Mouse (Mus musculus): ENCODE results near the gene Atxn1. TPM values are rescaled to one million over a fixed set of nuclear protein-coding genes. Genes with fewer than 3 reads are reported as not detected.

The Atxn1 gene
- polyA plus RNA-seq, 1 experiment from 2014 or later = 6.8 TPM

DNA sequence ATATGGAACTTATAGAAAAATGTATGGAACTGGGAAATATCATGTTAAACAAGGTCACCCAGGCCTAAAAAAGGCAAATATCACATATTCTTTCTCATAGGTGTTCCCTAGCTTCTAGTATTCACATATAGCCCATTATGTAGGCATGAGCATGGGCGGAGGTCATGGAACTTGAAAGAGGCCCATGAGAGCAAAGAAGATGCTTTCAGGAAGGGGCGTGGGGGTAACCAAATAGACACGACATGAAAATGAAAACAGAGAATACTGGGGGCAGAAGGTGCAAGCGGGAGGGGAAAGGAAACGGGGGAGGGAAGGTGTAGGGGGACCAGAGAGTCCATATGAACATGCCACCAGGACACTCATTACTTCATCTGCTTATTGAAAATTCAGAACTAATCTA lies 87.9 kb downstream of the Atxn1 start:
- 70% methylated on average over 5 of the region's 5 CpGs for WGBS
- ATAC-seq (replicated peaks; ENCODE audit: low FRiP score, low read depth) = no peak

DNA sequence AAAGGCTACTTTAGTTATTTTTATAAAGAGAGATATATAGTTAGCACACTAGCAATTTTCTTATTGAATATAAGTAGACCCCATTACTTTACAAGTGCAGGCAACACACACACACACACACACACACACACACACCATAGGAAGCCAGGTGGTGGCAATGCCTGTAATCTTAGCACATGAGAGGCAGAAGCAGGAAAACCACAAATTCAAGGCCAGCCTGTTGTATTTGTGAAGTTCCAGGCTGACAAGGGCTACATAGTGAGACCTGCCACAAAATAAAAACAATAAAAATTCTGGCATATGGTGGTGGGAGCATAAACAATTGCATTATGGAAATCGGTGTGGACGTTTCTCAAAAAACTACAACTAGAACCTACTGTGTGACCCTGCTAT lies 88.4 kb downstream of the Atxn1 start:
- Histone ChIP-seq H3K9ac (ENCODE audit: low read depth, low read length) (no peak overlapping the region), H3K27ac (no peak overlapping the region), H3K4me3 (replicated peaks; ENCODE audit: low read depth, low read length) (no peak overlapping the region), H3K36me3 (ENCODE audit: insufficient read depth, low read length) (no peaks in the 10 kb centered on the region), H3K27me3 (ENCODE audit: insufficient read depth, low read length) (no peaks in the 10 kb centered on the region), H3K9me3 (replicated peaks; ENCODE audit: low read length) (no peaks in the 10 kb centered on the region), H3K4me1 (replicated peaks; ENCODE audit: insufficient read depth, low read length) (0 out of 2 replicates have a peak, but pooled peaks cover 8% of the 10 kb centered on the region), H3K4me2 (ENCODE audit: low read length) (no peak overlapping the region)
- WGBS = 86% methylated on average over 2 of the region's 2 CpGs
- TF ChIP-seq CTCF (IDR thresholded peaks at IDR 0.05; ENCODE audit: low read depth) = no peak
- DNase-seq (ENCODE audit: low spot score) (no peak), ATAC-seq (replicated peaks; ENCODE audit: low FRiP score, low read depth) (no peak)

More for the DNA sequence above, 87.9 kb downstream of the Atxn1 start:
- H3K9me3 ChIP-seq (replicated peaks; ENCODE audit: low read length) = no peaks in the 10 kb centered on the region
- no peak for DNase-seq (ENCODE audit: low spot score)
- H3K9ac ChIP-seq (ENCODE audit: low read depth, low read length) = no peak overlapping the region
- H3K36me3 ChIP-seq (ENCODE audit: insufficient read depth, low read length) = no peaks in the 10 kb centered on the region
- H3K4me2 ChIP-seq (ENCODE audit: low read length) = no peak overlapping the region
- H3K4me3 ChIP-seq (replicated peaks; ENCODE audit: low read depth, low read length) = no peak overlapping the region
- H3K4me1 ChIP-seq (replicated peaks; ENCODE audit: insufficient read depth, low read length) = 0 out of 2 replicates have a peak, but pooled peaks cover 8% of the 10 kb centered on the region
- no peaks in the 10 kb centered on the region for H3K27me3 ChIP-seq (ENCODE audit: insufficient read depth, low read length)
- no peak overlapping the region for H3K27ac ChIP-seq
- TF ChIP-seq CTCF (IDR thresholded peaks at IDR 0.05; ENCODE audit: low read depth) = no peak

DNA sequence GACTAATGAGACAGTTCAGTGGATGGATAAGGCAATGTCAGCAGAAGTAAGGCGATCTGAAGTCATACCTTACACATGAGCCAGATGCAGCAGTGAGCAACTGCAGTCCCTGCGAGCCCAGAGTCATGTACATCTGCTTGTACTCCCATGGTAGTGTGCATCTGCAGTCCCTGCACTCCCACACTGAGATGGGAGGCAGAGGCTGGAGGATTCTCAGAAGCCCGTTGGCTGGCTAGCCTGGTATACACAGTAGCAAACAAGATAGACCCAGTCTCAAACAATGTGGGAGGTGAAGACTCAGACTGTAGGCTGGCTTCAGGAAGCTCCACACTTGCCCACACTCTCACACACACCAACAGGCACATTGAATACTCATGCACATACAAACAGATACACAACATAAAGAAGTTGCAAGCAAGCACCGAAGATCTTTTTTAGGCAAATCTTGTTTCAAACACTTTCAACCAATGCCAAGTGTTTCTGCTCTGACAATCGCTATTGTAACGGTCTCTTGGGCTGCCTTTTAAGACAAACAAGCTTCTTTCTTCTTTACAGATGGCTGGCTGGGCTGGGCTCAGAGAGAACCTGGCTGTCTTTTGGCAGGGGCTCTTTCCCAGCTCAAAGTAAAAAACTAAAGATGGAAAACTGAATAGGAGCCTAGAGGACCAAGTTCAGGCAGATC lies 89.0 kb downstream of the Atxn1 start:
- no peak overlapping the region for H3K4me2 ChIP-seq (ENCODE audit: low read length)
- 74% methylated on average over 6 of the region's 6 CpGs for WGBS
- TF ChIP-seq CTCF (IDR thresholded peaks at IDR 0.05; ENCODE audit: low read depth) = no peak

DNA sequence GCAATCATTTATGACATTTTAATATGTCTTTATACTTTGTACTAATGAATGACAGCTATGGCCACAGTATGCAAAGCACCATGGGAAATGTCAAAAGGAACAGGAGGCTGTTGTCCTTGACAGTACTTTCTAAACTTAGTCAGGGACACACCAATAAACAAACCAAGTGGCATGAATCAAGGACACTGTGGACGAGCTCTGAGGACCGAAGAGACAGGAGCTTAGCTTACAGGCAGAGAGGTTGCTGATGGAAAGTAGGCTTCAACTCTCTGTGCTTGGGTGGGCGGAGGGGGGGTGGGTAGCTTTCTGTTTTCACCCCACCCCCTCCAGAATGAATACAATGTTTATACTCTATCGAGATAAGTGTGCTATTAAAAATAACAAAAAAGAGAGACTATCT lies 90.6 kb downstream of the Atxn1 start:
- no peak for DNase-seq (ENCODE audit: low spot score)
- no peak for TF ChIP-seq CTCF (IDR thresholded peaks at IDR 0.05; ENCODE audit: low read depth)

More for the DNA sequence above, 89.0 kb downstream of the Atxn1 start:
- Histone ChIP-seq H3K27ac (no peak overlapping the region), H3K9ac (ENCODE audit: low read depth, low read length) (no peak overlapping the region), H3K9me3 (replicated peaks; ENCODE audit: low read length) (no peaks in the 10 kb centered on the region), H3K27me3 (ENCODE audit: insufficient read depth, low read length) (no peaks in the 10 kb centered on the region), H3K4me1 (replicated peaks; ENCODE audit: insufficient read depth, low read length) (0 out of 2 replicates have a peak, but pooled peaks cover 8% of the 10 kb centered on the region), H3K4me3 (replicated peaks; ENCODE audit: low read depth, low read length) (no peak overlapping the region), H3K36me3 (ENCODE audit: insufficient read depth, low read length) (no peaks in the 10 kb centered on the region)
- DNase-seq (ENCODE audit: low spot score) = no peak
- no peak for ATAC-seq (replicated peaks; ENCODE audit: low FRiP score, low read depth)

DNA sequence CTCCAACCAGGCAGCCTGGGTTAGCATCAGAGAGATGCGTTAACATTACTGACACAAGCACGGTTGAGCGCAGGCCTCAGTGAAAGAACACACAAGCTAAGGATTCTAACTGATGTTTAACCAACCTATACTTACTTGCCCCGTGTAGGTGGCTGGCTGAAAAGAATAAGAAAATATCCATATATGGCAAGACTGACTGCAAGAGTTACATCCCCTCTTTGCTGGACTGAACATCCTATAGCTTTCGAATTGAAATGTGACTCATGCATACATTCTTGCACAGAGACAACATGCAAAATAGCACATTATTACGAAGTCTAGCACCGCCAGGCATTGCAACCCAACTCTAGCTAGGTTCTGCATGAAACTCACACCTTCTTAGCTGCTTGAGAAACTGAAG lies 91.8 kb downstream of the Atxn1 start:
- 82% methylated on average over 7 of the region's 7 CpGs for WGBS
- Histone ChIP-seq H3K4me2 (ENCODE audit: low read length) (no peak overlapping the region), H3K27ac (no peak overlapping the region), H3K36me3 (ENCODE audit: insufficient read depth, low read length) (no peaks in the 10 kb centered on the region), H3K4me1 (replicated peaks; ENCODE audit: insufficient read depth, low read length) (no peaks in the 10 kb centered on the region), H3K9me3 (replicated peaks; ENCODE audit: low read length) (no peaks in the 10 kb centered on the region), H3K9ac (ENCODE audit: low read depth, low read length) (no peak overlapping the region), H3K27me3 (ENCODE audit: insufficient read depth, low read length) (no peaks in the 10 kb centered on the region), H3K4me3 (replicated peaks; ENCODE audit: low read depth, low read length) (no peak overlapping the region)
- ATAC-seq (replicated peaks; ENCODE audit: low FRiP score, low read depth) = no peak
- DNase-seq (ENCODE audit: low spot score) = no peak
- no peak for TF ChIP-seq CTCF (IDR thresholded peaks at IDR 0.05; ENCODE audit: low read depth)

More for the DNA sequence above, 90.6 kb downstream of the Atxn1 start:
- no peak overlapping the region for H3K9ac ChIP-seq (ENCODE audit: low read depth, low read length)
- no peaks in the 10 kb centered on the region for H3K36me3 ChIP-seq (ENCODE audit: insufficient read depth, low read length)
- H3K27me3 ChIP-seq (ENCODE audit: insufficient read depth, low read length) = no peaks in the 10 kb centered on the region
- H3K4me2 ChIP-seq (ENCODE audit: low read length) = no peak overlapping the region
- ATAC-seq (replicated peaks; ENCODE audit: low FRiP score, low read depth) = no peak
- H3K4me3 ChIP-seq (replicated peaks; ENCODE audit: low read depth, low read length) = no peak overlapping the region
- no peak overlapping the region for H3K27ac ChIP-seq
- no peaks in the 10 kb centered on the region for H3K4me1 ChIP-seq (replicated peaks; ENCODE audit: insufficient read depth, low read length)
- WGBS = 84% methylated on average over 4 of the region's 4 CpGs
- no peaks in the 10 kb centered on the region for H3K9me3 ChIP-seq (replicated peaks; ENCODE audit: low read length)

DNA sequence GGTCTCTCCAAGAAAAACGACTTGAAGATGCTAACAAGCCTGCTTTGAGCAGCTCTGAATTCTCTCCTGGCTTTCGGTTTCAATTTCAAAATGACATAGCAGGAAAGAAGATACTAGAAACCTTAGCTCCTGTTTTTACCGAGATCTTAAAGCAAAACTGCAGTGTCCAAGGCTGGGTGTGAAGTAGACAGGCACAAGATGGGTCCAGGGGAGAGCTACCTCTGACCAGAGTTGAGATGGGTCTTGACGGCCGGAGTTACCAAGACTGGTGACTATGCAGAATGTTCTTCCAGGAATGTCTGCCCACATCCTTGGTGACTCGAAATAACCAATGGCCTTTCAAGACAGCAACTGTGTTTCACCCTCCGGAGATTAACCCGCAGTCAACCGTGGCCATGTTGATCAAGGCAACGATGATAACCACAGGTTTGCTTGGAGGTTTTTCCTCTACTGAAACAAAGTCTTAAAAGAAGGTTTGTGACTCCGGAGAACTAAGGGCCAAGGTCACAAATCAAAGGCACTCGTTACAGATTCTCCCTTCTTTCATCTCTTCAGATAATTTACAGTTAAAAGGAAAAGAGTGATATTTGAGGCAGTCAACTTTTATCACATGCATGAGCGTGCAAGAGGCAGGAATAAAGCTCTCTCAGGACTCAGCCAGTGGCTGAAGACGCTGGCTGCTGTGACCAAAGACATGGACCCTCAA lies 92.6 kb downstream of the Atxn1 start:
- H3K4me2 ChIP-seq (ENCODE audit: low read length) = peak overlapping the region; percentile 42

More for the DNA sequence above, 92.6 kb downstream of the Atxn1 start:
- ATAC-seq (replicated peaks; ENCODE audit: low FRiP score, low read depth) = 0 out of 2 replicates have a peak, but pooled peaks have one; percentile 61
- H3K9me3 ChIP-seq (replicated peaks; ENCODE audit: low read length) = no peaks in the 10 kb centered on the region
- peak; percentile 60 for DNase-seq (ENCODE audit: low spot score)
- H3K27me3 ChIP-seq (ENCODE audit: insufficient read depth, low read length) = no peaks in the 10 kb centered on the region
- WGBS = 42% methylated on average over 14 of the region's 14 CpGs
- H3K9ac ChIP-seq (ENCODE audit: low read depth, low read length) = no peak overlapping the region
- TF ChIP-seq CTCF (IDR thresholded peaks at IDR 0.05; ENCODE audit: low read depth) = no peak
- H3K27ac ChIP-seq = no peak overlapping the region
- no peak overlapping the region for H3K4me3 ChIP-seq (replicated peaks; ENCODE audit: low read depth, low read length)
- H3K4me1 ChIP-seq (replicated peaks; ENCODE audit: insufficient read depth, low read length) = no peaks in the 10 kb centered on the region
- no peaks in the 10 kb centered on the region for H3K36me3 ChIP-seq (ENCODE audit: insufficient read depth, low read length)
